Mouse (Mus musculus): ENCODE results near the gene Cdc14a.

Gene Cdc14a

GRCm38 (mm10) chr3:116423353-116424159 lies at the start of gene Cdc14a:
Gene Cdc14a (minus strand): TSS chr3:116424032.
- DNase-seq (ENCODE audit: low spot score in 2 of 2), result peak; percentile 81 to 82

GRCm38 (mm10) chr3:116465709-116466108 lies 41.9 kb upstream of the Cdc14a start:
- DNase-seq (ENCODE audit: low spot score in 2 of 2), result peak; percentile 27 to 37

GRCm38 (mm10) chr3:116464318-116464717 lies 40.5 kb upstream of the Cdc14a start:
- no peak for DNase-seq (ENCODE audit: low spot score in 2 of 2)

GRCm38 (mm10) chr3:116461053-116461452 lies 37.2 kb upstream of the Cdc14a start:
- no peak for DNase-seq (ENCODE audit: low spot score in 2 of 2)

GRCm38 (mm10) chr3:116454529-116454928 lies 30.7 kb upstream of the Cdc14a start:
- DNase-seq (ENCODE audit: low spot score in 2 of 2), result no peak

- DNase-seq (ENCODE audit: low spot score in 2 of 2), result peak in 1 of 2 experiments; percentile 13
These were observed 26.9 kb upstream of the Cdc14a start for GRCm38 (mm10) chr3:116450741-116451140.

GRCm38 (mm10) chr3:116444327-116444726 lies 20.5 kb upstream of the Cdc14a start:
- DNase-seq (ENCODE audit: low spot score in 2 of 2), result no peak

- no peak for DNase-seq (ENCODE audit: low spot score in 2 of 2)
These were observed 19.0 kb upstream of the Cdc14a start for GRCm38 (mm10) chr3:116442788-116443187.

GRCm38 (mm10) chr3:116441518-116442205 lies 17.8 kb upstream of the Cdc14a start:
- no peak for DNase-seq (ENCODE audit: low spot score in 2 of 2)

- DNase-seq (ENCODE audit: low spot score in 2 of 2), result no peak
These were observed 16.5 kb upstream of the Cdc14a start for GRCm38 (mm10) chr3:116440066-116440997.

- DNase-seq (ENCODE audit: low spot score in 2 of 2), result no peak
These were observed 13.2 kb upstream of the Cdc14a start for GRCm38 (mm10) chr3:116436811-116437601.

- DNase-seq (ENCODE audit: low spot score in 2 of 2), result peak; percentile 50 to 54
These were observed 12.3 kb upstream of the Cdc14a start for GRCm38 (mm10) chr3:116436113-116436512.

- no peak for DNase-seq (ENCODE audit: low spot score in 2 of 2)
These were observed 10.9 kb upstream of the Cdc14a start for GRCm38 (mm10) chr3:116434757-116435156.

- DNase-seq (ENCODE audit: low spot score in 2 of 2), result no peak
These were observed 2.1 kb upstream of the Cdc14a start for GRCm38 (mm10) chr3:116425901-116426300.

GRCm38 (mm10) chr3:116424973-116425284 lies 1.1 kb upstream of the Cdc14a start:
- peak; percentile 87 to 91 for DNase-seq (ENCODE audit: low spot score in 2 of 2)

- no peak for DNase-seq (ENCODE audit: low spot score in 2 of 2)
These were observed 534 bp upstream of the Cdc14a start for GRCm38 (mm10) chr3:116424160-116424972.

GRCm38 (mm10) chr3:116422795-116423352 lies 958 bp downstream of the Cdc14a start:
- peak; percentile 65 to 71 for DNase-seq (ENCODE audit: low spot score in 2 of 2)

- no peak for DNase-seq (ENCODE audit: low spot score in 2 of 2)
These were observed 1.8 kb downstream of the Cdc14a start for GRCm38 (mm10) chr3:116422074-116422473.

GRCm38 (mm10) chr3:116421121-116421520 lies 2.7 kb downstream of the Cdc14a start:
- DNase-seq (ENCODE audit: low spot score in 2 of 2), result no peak

GRCm38 (mm10) chr3:116419791-116420190 lies 4.0 kb downstream of the Cdc14a start:
- DNase-seq (ENCODE audit: low spot score in 2 of 2), result no peak

Measured in spleen, postnatal 36 days (tissue).